Mouse (Mus musculus) activated CD4-positive, CD25-positive, alpha-beta regulatory T cell, adult 4 months (primary cell): ENCODE measurements around the gene Tial1. TPM values are rescaled to one million over a fixed set of nuclear protein-coding genes. Genes with fewer than 3 reads are reported as not detected.

Source experiments
- ATAC-seq: one replicate; pipeline ENCODE4 v1.8.0; 2017
- polyA plus RNA-seq, 2 experiments: library from polyadenylated mRNA; unstranded; fragments of 100-300 nt; shearing (Covaris generic); gene quantifications; one replicate each; pipeline ENCODE4 v1.2.1; 2017

Gene Tial1
- polyA plus RNA-seq: 10 to 100 TPM; 22.6 to 37.2 TPM

DNA sequence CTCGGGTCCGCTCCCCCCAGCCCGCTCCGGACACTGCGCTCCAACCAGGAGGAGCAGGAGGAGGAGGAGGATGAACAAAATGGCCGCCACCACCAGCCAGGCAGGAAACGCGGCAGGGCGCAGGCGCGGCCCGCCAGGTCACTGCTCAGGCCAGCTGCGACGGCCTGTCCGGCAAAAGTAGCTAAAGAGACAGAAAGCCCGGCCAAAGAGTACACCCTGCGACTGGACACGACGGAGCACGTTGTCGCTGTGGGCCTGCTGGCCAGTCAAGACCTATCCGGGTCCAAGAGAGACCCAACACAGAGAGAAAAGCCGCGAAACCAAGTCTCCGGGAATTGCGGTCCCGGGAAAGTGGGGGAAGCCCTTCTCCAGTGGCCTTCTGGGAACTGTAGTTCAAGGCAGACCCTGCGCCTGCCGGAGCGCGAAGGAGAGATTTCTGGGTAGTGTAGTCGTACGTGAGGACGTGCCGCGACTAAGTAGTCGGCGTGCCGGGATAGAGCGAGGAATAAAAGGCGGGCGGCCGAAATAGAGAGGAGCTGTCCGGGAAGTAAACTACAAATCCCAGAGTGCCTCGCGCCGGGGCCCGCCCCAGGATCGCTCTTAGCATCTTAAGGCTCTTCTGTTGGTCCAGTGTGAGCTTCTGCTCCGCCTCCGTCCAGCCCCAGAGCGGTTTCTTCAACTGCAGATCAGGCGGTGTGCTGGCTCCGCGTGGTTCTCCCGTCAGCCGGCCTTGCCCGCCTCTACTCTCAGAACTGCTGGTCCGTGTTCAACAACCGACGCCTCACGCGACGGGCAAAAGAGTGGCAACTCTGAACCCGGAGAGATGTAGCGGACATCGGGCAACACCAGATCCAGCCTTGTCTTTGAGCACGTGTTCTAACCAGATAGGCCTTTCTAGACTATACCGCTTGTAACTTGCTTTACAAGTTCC is at the start of gene Tial1:
Gene Tial1 (minus strand): TSS at position 433 of the 931 bp plus-strand sequence.
- ATAC-seq: peak; percentile 98

DNA sequence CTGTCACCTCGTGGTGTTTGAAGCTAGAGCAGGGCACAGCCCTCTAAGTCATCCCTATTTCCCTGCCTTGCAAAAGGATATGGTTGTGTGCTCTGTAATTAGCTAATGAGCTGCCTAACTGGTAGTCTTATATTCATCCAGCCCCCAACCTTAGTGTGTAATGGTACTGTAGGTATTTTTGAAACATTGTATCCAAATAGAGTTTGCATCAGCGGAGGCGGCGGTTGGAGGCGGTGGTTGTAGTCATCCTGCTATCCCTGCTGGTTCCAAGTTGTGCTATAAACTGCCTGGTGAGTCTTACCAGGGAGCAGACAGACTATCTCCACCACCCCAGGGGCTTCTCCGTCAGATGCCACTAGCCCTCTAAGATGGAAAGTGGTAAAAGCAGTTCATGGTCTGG is 42.6 kb upstream of the Tial1 start:
- no peak for ATAC-seq

DNA sequence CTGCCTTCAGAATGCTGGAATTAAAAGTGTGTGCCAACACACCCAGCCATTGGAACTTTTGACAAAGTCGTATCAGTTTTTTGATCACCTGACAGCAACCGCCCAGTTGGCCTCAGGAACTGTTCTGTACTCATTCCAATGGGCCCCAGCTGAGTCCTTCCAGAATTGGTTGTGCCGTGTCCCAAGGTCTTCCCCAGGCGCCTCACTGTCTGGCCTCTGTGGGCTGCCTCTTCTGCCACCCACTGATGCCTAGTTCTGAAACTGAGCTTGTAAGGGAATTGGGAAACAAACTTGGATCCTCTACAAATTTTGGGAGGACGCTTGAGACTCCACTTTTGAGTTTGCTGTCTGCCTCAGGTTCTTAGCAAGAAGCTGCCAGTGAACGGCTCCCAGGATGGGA is 38.3 kb upstream of the Tial1 start:
- ATAC-seq: no peak

DNA sequence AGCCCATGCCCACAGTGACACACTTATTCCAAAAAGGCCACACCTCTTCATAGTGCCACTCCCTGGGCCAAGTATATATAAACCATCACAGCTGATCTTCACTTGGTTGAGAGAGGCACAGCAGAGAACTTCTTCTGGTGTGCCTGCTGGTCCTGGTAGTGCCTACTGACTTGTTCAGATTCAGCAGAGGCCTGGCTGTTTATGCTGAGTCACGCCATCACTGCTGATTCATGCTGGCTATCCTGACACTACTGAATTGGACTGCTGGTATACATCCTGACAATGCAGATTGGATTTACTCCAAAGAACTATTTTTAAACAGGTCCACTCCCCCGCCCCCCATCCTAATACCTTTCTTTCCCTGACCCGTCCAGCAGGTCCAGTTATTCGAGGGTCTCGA is 33.0 kb upstream of the Tial1 start:
- no peak for ATAC-seq

DNA sequence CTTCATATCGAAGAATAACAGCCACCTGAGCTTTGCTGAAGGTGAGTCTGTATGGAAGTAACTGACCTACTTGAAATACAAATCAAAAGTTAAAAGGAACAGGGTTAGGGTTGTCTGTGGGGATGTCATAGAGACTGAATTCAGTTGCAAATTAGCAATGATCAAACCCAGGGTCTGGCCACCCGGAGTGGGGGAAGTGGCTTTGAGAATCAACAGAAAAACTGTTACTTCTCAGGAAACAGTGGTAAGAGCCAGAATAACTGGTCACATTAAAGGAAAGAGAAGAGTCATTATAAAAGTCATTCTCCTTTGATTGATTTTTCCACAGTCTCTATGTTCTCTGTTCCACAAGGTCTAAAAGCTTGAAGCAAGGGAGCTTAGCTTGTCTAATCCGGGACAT is 27.5 kb upstream of the Tial1 start:
- no peak for ATAC-seq

DNA sequence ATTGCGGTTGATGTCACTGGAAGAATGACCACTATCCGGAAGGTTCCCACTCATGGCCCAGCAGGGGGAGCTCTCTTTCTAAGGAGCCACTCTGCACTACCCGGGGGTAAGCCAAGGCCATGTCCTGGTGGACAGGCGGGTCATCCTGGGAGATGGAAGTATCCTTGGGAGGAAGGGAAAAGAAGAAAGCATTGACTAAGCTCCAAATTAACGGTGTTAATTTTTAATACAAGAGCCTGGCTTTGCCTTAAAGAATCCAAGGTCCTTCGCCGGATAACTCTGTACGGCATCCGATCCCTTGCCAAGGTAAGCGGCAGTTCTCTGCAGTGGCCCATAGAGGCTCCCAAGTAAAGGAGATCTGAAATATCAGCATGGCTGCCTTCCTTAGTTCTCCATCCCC is 12.8 kb upstream of the Tial1 start:
- ATAC-seq: no peak

DNA sequence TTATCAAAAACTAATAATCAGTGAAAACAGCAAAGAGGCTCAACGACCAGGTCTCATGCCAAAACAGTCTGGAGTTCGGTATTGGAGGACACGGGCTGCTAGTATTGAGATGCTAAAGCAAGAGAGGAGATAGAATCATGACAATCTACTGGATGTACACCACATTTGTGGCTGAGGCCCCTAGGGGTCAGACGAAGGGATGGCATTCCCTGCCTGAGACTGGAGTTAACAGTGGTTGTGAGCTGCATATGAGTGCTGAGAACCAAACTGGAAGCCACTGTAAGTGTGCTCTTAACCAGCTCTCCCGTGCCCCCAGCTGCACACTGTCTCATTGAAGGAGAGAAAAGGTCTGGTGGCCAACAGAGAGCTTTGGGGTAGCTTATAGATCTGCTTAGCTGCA is 889 bp upstream of the Tial1 start:
- ATAC-seq: no peak

DNA sequence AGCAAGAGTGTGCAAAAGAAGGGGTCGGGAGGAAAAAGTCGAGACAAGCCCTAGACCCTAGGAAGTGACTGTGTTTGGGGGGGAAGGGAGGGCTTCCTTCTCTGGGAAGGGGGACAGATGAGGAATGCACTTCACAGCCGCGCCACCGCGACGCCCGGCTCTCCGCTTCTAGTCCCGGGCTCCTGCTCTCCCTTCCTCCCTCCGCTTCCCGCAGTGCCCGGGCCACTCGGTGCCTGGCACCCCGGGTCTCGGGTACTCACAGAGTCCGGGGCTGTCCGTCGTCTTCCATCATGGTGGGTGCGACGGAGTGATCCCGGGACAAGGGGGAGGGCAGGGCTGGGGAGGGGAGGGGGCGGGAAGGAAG is 670 bp downstream of the Tial1 start:
- no peak for ATAC-seq

DNA sequence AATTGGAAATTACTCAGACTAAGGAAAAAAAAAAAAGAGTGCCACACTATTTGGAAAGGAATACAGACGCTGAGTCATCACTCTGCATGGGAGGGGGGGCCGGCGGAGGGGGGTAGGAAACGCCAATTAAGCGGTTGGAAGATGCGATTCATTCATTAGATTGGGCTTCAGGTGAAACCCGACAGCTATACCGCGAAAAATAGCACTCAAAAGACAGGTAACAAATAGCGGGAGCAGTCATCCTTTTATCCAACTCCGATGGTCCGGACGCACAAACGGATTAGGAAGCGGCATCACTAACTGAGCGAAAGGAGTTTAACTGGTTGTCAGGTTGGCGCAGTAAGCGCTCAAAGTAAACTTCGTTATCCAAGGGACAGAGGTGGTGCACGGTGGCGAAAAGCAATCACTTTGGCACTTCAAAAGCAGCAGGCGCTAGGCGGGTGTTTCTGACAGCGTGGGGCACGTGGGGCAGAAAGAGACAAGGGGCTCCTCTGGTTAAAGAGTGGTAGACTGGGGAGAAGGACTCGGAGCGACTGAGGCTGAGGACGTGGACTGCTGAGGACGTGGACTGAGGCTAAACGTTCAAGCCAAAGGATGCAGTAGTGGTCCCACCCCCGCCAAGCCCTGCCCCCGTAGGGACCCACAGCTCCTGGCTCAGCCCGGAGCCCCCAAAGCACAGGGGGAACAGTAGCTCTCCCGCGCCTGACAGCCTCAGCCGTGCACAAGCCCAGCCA is 1.2 kb downstream of the Tial1 start:
- ATAC-seq: no peak

DNA sequence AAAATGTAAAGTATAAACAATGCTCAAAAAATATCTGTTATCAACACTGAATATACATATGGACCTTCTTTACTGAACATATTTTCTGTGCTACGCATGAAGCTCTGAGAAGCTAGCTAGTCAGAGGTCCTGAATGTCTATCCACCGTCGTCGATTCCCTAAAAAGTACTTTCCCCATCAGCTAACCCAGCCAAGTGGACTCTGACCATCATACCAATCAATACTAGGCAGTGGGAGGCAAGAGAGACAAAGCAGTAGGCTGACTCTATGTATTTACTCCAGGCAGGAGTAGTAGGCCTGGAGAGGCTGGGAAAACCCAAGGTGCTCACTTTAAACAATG is 1.8 kb downstream of the Tial1 start:
- ATAC-seq: no peak

DNA sequence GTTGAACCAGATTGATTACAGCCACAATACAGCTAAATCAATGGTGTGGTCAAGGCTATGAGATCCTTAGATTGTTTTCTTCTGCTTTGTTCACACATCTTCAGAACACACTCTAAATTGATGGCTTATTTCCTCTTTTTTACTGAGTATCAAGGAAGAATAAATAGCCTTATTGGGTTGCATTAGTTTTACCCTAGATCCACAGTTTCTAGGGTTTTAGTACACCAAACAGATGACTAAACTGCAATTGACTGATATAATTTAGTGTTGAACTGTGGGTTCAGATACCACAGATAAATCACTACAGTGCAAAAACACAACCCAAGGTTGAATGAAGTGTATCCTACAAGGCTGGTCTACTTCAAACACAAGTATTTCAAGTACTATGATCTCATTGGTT is 3.5 kb downstream of the Tial1 start:
- no peak for ATAC-seq

DNA sequence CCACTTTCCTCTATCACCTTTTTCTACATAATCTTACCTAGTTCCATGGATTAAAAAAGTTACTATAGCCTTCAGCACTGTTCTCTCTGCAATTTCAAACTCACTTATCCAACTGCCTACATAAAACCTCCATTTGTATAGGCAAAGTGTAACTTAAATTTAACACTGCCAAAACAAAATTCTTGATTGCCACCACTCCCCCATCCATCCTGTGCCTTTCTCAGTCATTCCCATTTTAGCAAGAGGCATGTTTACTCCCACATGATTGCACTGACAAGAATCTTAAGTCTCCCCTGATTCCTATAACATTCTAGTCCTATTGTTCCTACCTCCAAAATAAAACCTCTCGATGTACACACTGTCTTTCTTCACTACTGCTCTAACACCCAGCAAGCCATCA is 8.8 kb downstream of the Tial1 start:
- ATAC-seq: no peak

DNA sequence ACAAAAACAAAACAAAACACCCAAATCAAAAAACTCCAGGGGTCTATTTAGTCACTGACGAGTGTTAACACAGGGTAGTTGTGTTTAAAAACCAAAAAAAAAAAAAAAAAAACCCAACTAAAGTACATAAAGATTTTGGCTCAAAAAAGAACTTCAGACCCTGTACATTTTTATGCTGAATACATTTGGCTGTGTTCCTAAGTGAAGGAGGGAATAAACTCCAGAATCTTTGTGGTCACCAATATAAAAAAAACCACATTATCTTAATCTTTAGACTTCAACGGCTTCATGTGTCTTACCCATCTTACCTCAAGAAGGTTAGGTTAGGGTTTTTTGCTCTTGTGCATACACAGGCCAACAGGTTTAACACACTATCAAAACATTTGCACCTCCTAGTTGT is 20.9 kb downstream of the Tial1 start:
- no peak for ATAC-seq

DNA sequence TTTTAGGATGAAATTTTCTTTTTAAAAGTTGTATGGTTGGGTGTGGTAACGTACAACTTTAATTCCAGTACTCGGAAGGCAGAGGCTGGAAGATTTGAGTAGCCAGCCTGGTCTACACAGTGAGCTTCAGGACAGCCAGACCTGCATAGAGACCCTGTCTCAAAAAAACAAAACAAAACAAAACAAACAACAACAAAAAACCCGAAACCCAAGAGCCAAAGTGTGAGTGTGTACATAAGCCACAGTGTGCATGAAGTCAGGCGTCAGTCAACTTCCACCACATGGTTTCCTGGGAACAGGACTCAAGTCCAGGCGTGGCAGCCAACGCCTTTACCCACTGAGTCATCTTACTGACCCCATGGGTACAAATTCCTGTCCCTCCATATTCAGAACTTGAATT is 22.3 kb downstream of the Tial1 start:
- no peak for ATAC-seq

DNA sequence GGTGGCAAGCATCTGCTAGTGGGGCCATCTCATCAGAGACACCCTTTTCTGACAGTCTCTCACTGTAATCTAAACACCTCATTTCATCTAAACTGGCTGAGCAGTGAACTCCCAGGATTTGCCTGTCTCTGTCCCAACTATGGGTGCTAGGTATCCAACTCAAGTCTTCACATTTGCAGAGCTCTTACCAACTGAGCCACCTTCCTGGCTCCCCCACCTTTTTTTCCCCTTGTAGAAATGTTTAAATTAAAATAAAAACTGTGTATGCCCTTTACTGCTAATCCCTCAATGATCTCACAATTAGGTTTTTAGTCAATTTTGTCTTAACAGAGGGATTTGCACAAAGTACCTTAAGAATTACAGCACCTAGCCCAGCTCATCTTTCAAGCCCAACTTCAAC is 23.4 kb downstream of the Tial1 start:
- no peak for ATAC-seq

DNA sequence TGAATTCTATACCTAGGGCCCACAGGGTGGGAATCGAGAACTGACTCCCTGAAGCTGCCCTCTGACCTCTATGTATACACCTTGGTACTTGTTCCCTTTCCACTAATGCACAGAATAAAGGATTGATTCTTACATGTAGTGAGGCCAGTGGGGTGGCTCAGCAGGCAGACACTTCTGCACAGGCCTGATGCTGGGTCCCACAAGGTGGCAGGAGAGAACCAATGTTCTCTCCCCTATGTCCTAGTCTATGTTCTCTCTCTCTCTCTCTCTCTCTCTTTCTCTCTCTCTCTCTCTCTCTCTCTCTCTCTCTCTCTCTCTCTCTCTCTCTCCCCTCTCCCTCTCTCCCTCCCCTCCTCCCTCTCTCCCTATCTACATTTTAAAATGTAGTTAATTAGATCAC is 28.3 kb downstream of the Tial1 start:
- ATAC-seq: no peak

DNA sequence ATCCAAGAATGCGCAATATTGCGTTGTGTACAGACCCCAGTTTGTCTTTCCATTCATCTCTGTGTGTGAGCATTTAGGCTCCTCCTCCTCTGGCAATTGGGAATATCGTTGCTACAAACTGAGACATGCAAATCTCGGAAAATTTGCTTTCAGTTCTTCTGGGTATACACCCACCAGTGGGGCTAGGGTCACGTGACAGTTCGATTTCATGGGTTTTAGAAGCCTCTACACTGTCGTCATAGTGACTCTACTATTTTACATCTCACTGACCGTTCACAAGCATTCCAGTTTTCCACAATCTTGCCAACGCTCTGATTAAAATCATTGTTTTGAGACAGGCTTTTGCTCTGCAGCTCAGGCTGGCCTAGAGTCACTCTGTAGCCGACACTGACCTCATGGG is 28.9 kb downstream of the Tial1 start:
- ATAC-seq: no peak

DNA sequence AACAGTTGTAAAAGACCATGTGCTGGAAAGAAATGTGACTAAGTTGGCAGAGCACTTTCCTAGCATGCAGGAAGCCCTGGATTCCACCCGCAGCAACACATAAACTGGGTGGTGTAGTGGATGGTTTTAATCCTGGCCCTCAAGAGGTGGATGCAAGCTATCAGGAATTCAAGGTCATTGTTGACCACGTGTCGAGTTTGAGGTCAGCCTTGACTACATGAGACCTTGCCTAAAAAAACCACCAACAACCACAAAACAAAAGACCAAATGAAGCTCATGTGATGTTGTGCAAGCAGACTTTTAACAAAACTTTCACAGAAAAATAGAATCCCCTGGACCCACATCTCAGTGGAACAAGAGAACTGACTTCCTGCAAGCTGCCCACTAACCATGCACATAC is 39.0 kb downstream of the Tial1 start:
- no peak for ATAC-seq

DNA sequence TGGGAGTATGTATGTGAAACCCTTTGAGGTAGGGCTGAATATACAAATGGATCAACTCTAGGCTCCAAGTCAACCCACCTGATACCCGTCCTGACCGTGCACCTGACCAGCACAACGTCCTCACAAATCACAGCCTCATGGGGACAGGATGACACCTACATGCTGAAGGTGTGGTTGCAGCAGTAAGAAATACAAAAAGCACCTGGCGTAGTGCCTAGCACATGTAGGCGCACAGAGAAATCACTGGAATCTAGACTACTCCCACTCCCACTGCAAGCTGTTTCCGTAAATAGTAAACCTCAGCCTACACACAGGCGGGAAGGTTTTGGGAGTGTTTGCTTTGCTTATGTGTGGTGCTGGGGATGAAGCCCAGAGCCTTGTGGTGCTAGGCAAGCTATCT is 39.8 kb downstream of the Tial1 start:
- ATAC-seq: no peak

DNA sequence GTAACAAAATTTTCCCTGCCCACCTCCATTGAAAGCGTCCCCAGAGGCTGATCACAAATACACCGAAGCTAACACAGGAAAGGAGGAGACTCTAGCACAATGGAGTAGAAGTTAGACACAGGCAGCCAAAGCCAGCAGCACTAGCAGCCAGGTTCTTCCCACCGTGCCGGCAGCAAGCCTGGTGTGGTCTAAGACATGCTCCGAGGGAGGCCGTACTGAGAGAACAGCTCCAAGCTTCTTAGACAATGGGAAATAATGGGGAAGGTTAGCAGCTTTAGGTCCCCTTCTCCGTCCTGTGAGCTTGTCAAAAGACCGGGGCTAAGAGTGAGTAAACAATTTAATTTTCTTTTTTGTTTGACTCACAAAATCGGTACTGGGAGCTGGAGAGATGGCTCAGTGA is 41.8 kb downstream of the Tial1 start:
- no peak for ATAC-seq

DNA sequence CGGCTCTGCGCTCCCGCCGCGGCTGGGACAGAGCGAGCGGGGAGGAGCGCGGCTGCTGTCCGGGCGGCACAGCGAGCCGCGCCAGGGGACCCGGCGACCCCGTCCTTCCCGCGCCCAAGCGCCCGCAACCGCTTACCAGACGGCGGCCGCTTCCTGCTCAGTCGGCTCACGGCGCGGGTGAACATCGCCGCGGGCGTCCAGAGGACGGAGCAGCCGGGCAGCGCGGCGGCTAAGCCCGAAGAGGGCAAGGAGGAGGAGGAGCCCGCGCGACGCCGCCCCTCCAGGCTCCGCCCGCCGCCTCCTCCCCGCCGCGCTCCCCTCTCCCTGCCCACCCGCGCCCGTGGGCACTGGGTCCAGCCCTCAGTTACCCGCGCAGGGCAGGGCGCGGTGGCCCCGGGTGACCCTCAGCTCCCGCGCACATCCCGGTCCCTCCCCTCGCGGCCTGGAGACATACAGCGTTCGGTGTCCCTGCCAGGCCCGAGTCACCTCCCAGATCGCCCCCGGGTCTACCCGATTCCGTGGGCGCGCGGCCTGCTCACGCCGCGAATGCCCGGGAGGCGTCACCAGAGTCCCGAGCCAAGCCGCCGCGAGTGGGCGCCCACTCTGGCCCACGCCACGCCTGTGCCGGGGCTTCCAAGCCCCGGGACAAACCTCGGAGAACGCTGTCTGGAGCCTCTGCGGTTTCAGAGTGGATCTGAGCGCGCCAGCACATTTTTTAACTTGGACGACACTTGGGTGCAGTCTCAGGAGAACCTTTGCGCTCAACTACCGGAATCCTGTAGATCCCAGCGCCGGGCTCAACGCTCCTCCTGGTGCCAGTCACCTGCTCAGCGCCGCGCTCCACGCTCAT is 43.4 kb downstream of the Tial1 start, which contains the start of gene Rgs10:
Gene Rgs10 (minus strand): TSS at position 829 of the 850 bp plus-strand sequence.
- ATAC-seq: peak; percentile 41

DNA sequence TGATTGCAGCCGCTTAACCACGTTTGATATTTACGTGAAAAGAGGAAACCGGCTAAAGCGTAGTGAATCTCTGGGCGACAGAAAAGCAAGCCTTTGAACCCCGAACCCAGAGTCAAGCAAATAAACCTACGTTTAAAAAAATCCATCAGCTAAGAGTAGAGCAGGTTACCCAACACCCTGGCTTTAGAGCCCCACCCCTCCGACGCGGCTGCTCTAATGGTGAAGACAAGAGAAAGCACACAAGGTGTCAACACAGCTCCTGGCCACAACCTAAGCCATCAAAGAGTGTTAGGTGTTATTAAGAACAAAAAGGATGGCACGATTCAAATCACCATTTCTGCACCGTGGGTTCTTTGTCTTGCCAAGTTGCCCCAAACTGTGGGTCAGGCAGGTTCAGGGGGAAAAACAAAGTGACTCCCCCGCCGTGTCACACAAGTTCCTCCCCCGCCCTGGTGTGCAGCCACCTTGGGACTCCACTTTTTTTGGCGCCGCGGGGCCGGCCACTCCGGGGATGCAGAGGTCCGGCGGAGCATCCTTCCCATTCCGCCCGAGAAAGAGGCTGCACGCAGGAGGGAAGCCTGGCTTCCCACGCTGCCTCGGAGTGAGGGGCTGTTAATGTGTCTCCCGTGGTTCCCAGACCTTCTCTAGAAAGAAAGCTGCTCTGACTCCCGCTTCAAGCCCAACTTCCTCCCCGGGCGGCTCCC is 44.1 kb downstream of the Tial1 start:
- ATAC-seq: peak; percentile 51

DNA sequence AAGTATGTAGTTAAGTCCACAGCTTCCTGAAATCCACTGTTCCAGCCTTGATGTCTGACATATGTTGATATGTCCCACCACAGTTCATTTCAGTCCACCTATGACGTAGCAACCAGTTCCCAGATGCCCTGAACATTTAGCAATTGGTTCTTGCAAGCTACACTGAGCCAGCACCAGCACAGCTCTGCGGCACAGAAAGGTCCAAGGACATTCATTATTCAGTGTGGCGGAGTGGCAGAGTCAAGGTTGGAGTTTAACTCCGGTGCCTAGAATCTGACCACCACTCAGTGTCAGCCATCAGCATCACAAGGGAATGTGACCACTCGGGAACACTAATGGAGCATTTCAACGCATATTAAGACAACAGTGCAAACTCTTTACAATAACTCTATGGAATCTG is 44.9 kb downstream of the Tial1 start:
- ATAC-seq: no peak
